Mouse (Mus musculus): ENCODE measurements around the gene Lamp2.
"Not testable (repeated sequence)": the region's sequence is repeated elsewhere in the genome, so short reads cannot be mapped to it uniquely, and the experiment has no call there.

The Lamp2 gene

GRCm38 (mm10) chrX:38455890-38456634 lies at the start of gene Lamp2:
Gene Lamp2 (minus strand): TSS chrX:38456454.
- DNase-seq (ENCODE audit: extremely low spot score), result peak; percentile 79

GRCm38 (mm10) chrX:38504846-38505245 lies 48.6 kb upstream of the Lamp2 start:
- no peak for DNase-seq (ENCODE audit: extremely low spot score)

GRCm38 (mm10) chrX:38502182-38502581 lies 45.9 kb upstream of the Lamp2 start:
- DNase-seq (ENCODE audit: extremely low spot score), result not testable (repeated sequence)

- not testable (repeated sequence) for DNase-seq (ENCODE audit: extremely low spot score)
Measured at GRCm38 (mm10) chrX:38485464-38485863, 29.2 kb upstream of the Lamp2 start.

- no peak for DNase-seq (ENCODE audit: extremely low spot score)
Measured at GRCm38 (mm10) chrX:38478583-38478982, 22.3 kb upstream of the Lamp2 start.

GRCm38 (mm10) chrX:38473537-38474299 lies 17.5 kb upstream of the Lamp2 start:
- DNase-seq (ENCODE audit: extremely low spot score), result peak; percentile 69

- no peak for DNase-seq (ENCODE audit: extremely low spot score)
Measured at GRCm38 (mm10) chrX:38473164-38473536, 16.9 kb upstream of the Lamp2 start.

GRCm38 (mm10) chrX:38466236-38466635 lies 10.0 kb upstream of the Lamp2 start:
- no peak for DNase-seq (ENCODE audit: extremely low spot score)

GRCm38 (mm10) chrX:38463160-38463559 lies 6.9 kb upstream of the Lamp2 start:
- no peak for DNase-seq (ENCODE audit: extremely low spot score)

- no peak for DNase-seq (ENCODE audit: extremely low spot score)
Measured at GRCm38 (mm10) chrX:38462101-38462500, 5.8 kb upstream of the Lamp2 start.

GRCm38 (mm10) chrX:38460887-38461286 lies 4.6 kb upstream of the Lamp2 start:
- no peak for DNase-seq (ENCODE audit: extremely low spot score)

GRCm38 (mm10) chrX:38459076-38459475 lies 2.8 kb upstream of the Lamp2 start:
- DNase-seq (ENCODE audit: extremely low spot score), result no peak

- no peak for DNase-seq (ENCODE audit: extremely low spot score)
Measured at GRCm38 (mm10) chrX:38456635-38457006, 367 bp upstream of the Lamp2 start.

GRCm38 (mm10) chrX:38455474-38455873 lies 780 bp downstream of the Lamp2 start:
- DNase-seq (ENCODE audit: extremely low spot score), result no peak

GRCm38 (mm10) chrX:38454900-38455299 lies 1.4 kb downstream of the Lamp2 start:
- DNase-seq (ENCODE audit: extremely low spot score), result no peak

GRCm38 (mm10) chrX:38453924-38454323 lies 2.3 kb downstream of the Lamp2 start:
- no peak for DNase-seq (ENCODE audit: extremely low spot score)

GRCm38 (mm10) chrX:38450476-38450875 lies 5.8 kb downstream of the Lamp2 start:
- DNase-seq (ENCODE audit: extremely low spot score), result no peak

GRCm38 (mm10) chrX:38445705-38446104 lies 10.5 kb downstream of the Lamp2 start:
- no peak for DNase-seq (ENCODE audit: extremely low spot score)

- DNase-seq (ENCODE audit: extremely low spot score), result no peak
Measured at GRCm38 (mm10) chrX:38442425-38442824, 13.8 kb downstream of the Lamp2 start.

GRCm38 (mm10) chrX:38439629-38440028 lies 16.6 kb downstream of the Lamp2 start:
- no peak for DNase-seq (ENCODE audit: extremely low spot score)

GRCm38 (mm10) chrX:38438147-38438791 lies 18.0 kb downstream of the Lamp2 start:
- peak; percentile 44 for DNase-seq (ENCODE audit: extremely low spot score)

- no peak for DNase-seq (ENCODE audit: extremely low spot score)
Measured at GRCm38 (mm10) chrX:38429455-38429854, 26.8 kb downstream of the Lamp2 start.
